Mouse (Mus musculus): ENCODE measurements around the gene Tmem160. TPM values are rescaled to one million over a fixed set of nuclear protein-coding genes. Genes with fewer than 3 reads are reported as not detected.

The Tmem160 gene
- polyA plus RNA-seq, 1 experiment = 131 TPM

DNA sequence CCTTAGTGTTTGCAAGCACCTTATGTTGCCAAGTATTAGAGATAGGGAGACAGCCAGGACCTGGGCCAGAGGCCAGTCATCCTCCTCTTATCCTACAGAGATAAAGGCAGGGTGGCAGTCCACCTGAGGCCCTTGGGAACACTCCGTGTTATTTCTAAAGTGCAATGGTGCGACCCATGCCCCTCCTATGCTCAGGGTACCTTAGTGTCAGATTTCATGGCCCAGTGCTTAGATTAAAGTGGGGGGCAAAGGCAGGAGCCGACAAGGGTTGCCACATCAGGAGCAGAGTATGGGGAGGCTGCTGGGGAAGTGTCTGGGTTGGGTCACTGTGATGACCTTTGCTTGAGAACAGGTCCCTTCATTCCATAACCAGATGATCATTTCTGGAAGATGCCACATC, 43.7 kb downstream of the Tmem160 start:
- Histone ChIP-seq H3K36me3 (ENCODE audit: control insufficient read depth, insufficient read depth) (peaks cover 7% of the 10 kb centered on the region), H3K4me3 (no peak overlapping the region), H3ac (ENCODE audit: control insufficient read depth, insufficient read length) (no peak overlapping the region), H3K27me3 (ENCODE audit: control insufficient read depth, insufficient read depth, insufficient read length) (no peaks in the 10 kb centered on the region), H3K4me2 (ENCODE audit: low read depth) (no peak overlapping the region), H3K79me2 (ENCODE audit: control insufficient read depth, insufficient read depth) (no peaks in the 10 kb centered on the region)
- TF ChIP-seq POLR2AphosphoS2 (IDR thresholded peaks at IDR 0.05; ENCODE audit: insufficient read length, low read depth) (no peak), REST (IDR thresholded peaks at IDR 0.05; ENCODE audit: insufficient read depth, insufficient read length) (no peak), USF1 (IDR thresholded peaks at IDR 0.05; ENCODE audit: low read depth) (no peak), POLR2A (IDR thresholded peaks at IDR 0.05; ENCODE audit: insufficient read length, low read depth) (no peak)

DNA sequence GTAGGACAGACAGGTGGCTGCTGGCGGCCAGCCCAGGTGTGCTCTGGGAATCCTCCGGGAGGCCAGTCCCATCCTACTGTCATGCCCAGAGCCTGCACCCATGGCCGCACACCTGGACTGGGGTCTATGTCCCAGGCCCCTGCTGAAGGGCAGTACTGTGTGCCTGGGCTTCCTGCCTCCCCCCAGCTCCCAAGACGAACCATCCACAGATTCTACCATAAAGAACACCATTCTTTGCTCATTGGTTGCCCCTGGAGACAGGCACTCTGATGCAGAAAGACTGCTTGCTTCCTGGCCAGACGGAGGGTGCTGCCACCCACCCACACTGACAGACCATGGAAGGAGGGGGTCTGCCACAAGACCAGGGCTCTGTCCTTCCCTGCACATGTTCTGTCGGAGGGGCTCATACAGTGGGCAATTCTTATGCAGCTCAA, 47.1 kb downstream of the Tmem160 start:
- no peak overlapping the region for H3K4me2 ChIP-seq (ENCODE audit: low read depth)
- no peaks in the 10 kb centered on the region for H3K27me3 ChIP-seq (ENCODE audit: control insufficient read depth, insufficient read depth, insufficient read length)
- no peak for TF ChIP-seq REST (IDR thresholded peaks at IDR 0.05; ENCODE audit: insufficient read depth, insufficient read length)
- no peak for TF ChIP-seq POLR2AphosphoS2 (IDR thresholded peaks at IDR 0.05; ENCODE audit: insufficient read length, low read depth)
- TF ChIP-seq POLR2A (IDR thresholded peaks at IDR 0.05; ENCODE audit: insufficient read length, low read depth) = no peak
- no peak for TF ChIP-seq CEBPB (IDR thresholded peaks at IDR 0.05; ENCODE audit: insufficient read depth, poor library complexity, severe bottlenecking)
- no peak for TF ChIP-seq MYOD1 (IDR thresholded peaks at IDR 0.05; ENCODE audit: control insufficient read depth in 1 of 3, insufficient read length in 2 of 3, low read depth in 2 of 3)
- TF ChIP-seq TCF3 (IDR thresholded peaks at IDR 0.05; ENCODE audit: insufficient read length, low read depth) = no peak
- TF ChIP-seq MAX (IDR thresholded peaks at IDR 0.05; ENCODE audit: low read depth) = no peak
- no peak for TF ChIP-seq TCF12 (IDR thresholded peaks at IDR 0.05; ENCODE audit: insufficient read depth, poor library complexity, severe bottlenecking)
- no peak for TF ChIP-seq E2F4 (IDR thresholded peaks at IDR 0.05; ENCODE audit: insufficient read depth)
- TF ChIP-seq SRF (IDR thresholded peaks at IDR 0.05; ENCODE audit: control insufficient read depth, insufficient read length, low read depth) = no peak
- TF ChIP-seq USF1 (IDR thresholded peaks at IDR 0.05; ENCODE audit: low read depth) = no peak
- TF ChIP-seq MYOG (IDR thresholded peaks at IDR 0.05; ENCODE audit: control insufficient read depth in 1 of 3, insufficient read depth in 1 of 3, insufficient read length in 2 of 3, low read depth in 2 of 3) = no peak
- H3K36me3 ChIP-seq (ENCODE audit: control insufficient read depth, insufficient read depth) = peaks cover 7% of the 10 kb centered on the region
- no peaks in the 10 kb centered on the region for H3K79me2 ChIP-seq (ENCODE audit: control insufficient read depth, insufficient read depth)
- H3K4me3 ChIP-seq = no peak overlapping the region
- no peak overlapping the region for H3ac ChIP-seq (ENCODE audit: control insufficient read depth, insufficient read length)

DNA sequence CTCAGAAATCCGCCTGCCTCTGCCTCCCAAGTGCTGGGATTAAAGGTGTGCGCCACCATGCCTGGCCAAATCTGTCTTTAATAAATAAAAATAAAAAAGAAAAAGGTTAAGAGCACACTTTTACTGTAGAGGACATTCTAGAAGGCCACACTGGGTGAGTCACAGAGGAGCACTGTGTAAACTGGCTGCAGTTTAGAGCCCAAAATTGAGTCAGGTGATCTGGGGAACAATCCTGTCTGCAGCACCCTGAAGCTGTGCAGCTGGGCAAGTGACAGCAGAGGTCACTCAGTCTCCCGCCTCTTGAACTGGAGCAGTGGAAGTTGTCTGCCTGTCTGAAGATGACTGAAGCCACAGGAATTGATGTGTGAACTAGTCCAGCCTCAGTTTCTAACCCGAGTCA, 49.0 kb downstream of the Tmem160 start:
- Histone ChIP-seq H3K36me3 (ENCODE audit: control insufficient read depth, insufficient read depth) (peaks cover 17% of the 10 kb centered on the region), H3K27me3 (ENCODE audit: control insufficient read depth, insufficient read depth, insufficient read length) (no peaks in the 10 kb centered on the region), H3ac (ENCODE audit: control insufficient read depth, insufficient read length) (no peak overlapping the region), H3K4me2 (ENCODE audit: low read depth) (no peak overlapping the region), H3K4me3 (no peak overlapping the region), H3K79me2 (ENCODE audit: control insufficient read depth, insufficient read depth) (no peaks in the 10 kb centered on the region)
- TF ChIP-seq E2F4 (IDR thresholded peaks at IDR 0.05; ENCODE audit: insufficient read depth) (no peak), REST (IDR thresholded peaks at IDR 0.05; ENCODE audit: insufficient read depth, insufficient read length) (no peak)

DNA sequence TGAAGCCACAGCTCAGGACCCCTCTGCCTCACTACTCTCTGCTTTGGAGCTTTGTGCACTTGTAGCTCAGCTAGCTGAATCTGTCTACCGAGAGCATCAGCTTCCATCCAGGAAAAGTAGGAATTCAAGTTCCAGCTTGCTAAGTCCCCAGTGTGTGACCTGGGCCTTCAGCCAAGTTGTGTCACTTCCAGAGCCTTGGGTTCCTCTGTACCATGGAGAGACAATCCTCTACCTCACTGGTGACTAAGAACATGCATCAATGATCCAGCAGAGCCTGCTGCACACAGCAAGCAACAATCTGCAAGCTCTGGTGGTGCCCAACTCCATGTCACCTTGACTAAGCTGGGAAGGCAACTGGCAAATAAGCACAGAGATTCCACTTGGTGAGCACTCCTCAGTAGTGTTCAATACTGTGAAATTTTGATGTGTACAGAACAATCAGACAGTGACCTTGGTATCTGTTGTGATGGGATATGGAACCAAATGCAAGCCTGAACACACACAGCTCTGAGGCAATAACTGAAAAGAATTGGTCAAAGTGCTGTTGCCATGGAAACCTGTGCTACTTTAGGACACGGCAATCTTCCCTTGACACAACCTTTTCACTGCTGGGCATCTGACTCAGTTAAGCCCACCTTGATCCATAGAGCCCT, 52.1 kb downstream of the Tmem160 start:
- TF ChIP-seq POLR2A (IDR thresholded peaks at IDR 0.05; ENCODE audit: insufficient read length, low read depth) = no peak
- no peak for TF ChIP-seq USF1 (IDR thresholded peaks at IDR 0.05; ENCODE audit: low read depth)

More for the DNA sequence above, 52.1 kb downstream of the Tmem160 start:
- Histone ChIP-seq H3ac (ENCODE audit: control insufficient read depth, insufficient read length) (no peak overlapping the region), H3K27me3 (ENCODE audit: control insufficient read depth, insufficient read depth, insufficient read length) (no peaks in the 10 kb centered on the region), H3K4me2 (ENCODE audit: low read depth) (no peak overlapping the region), H3K36me3 (ENCODE audit: control insufficient read depth, insufficient read depth) (peaks cover 13% of the 10 kb centered on the region), H3K4me3 (no peak overlapping the region), H3K79me2 (ENCODE audit: control insufficient read depth, insufficient read depth) (no peaks in the 10 kb centered on the region)

Other genes starting within 250 kb of the Tmem160 start
- gene Dhx34, start 230.7 kb upstream of the Tmem160 start, polyA plus RNA-seq (2012; fragmentation: generic; extraction: Trizol) = 9.0 TPM
- not detected for gene C5ar2, start 208.6 kb upstream of the Tmem160 start, polyA plus RNA-seq (2012; fragmentation: generic; extraction: Trizol)
- gene C5ar1, start 193.2 kb upstream of the Tmem160 start, polyA plus RNA-seq (2012; fragmentation: generic; extraction: Trizol) = not detected
- gene Inafm1, start 179.2 kb upstream of the Tmem160 start, polyA plus RNA-seq (2012; fragmentation: generic; extraction: Trizol) = 12.1 TPM
- 48.4 TPM for gene Ccdc9, start 166.0 kb upstream of the Tmem160 start, polyA plus RNA-seq (2012; fragmentation: generic; extraction: Trizol)
- gene Bbc3, start 144.4 kb upstream of the Tmem160 start, polyA plus RNA-seq (2012; fragmentation: generic; extraction: Trizol) = 34.6 TPM
- gene Sae1, start 65.0 kb upstream of the Tmem160 start, polyA plus RNA-seq (2012; fragmentation: generic; extraction: Trizol) = 169 TPM
- gene Zc3h4, start 51.9 kb upstream of the Tmem160 start, polyA plus RNA-seq (2012; fragmentation: generic; extraction: Trizol) = 24.8 TPM
- 0.18 TPM for gene Npas1, start 24.9 kb downstream of the Tmem160 start, polyA plus RNA-seq (2012; fragmentation: generic; extraction: Trizol)
- gene Arhgap35, start 162.2 kb downstream of the Tmem160 start, polyA plus RNA-seq (2012; fragmentation: generic; extraction: Trizol) = 21.7 TPM
- not detected for gene Ceacam15, start 222.9 kb downstream of the Tmem160 start, polyA plus RNA-seq (2012; fragmentation: generic; extraction: Trizol)